In genomic region chr8:128523825-128524224, GRCm38 (mm10) we compare ENCODE assay signal across 8 mouse cellular contexts.
DNase-seq lines count a peak whose midpoint lies in the region; ATAC-seq and TF ChIP-seq lines count a peak whose summit lies in the region.
"Had no signal": no experiment of that assay in that cellular context is flagged by ENCODE, and none has a peak within 500 bp of the region (broad histone marks: within the 10 kb centered on the region; RNA-seq: fewer than 3 reads in every experiment).

No protein-coding gene starts in this region.

- WGBS in kidney, embryonic 14.5 days, result 66% methylated on average over 7 of the region's 7 CpGs

- peak; percentile 11 for DNase-seq in kidney, adult 18-20 months
- DNase-seq in CD4-positive helper T cell, adult 2 months (ENCODE audit: low read depth, low spot score), result peak; percentile 52
- DNase-seq in brain, embryonic 14.5 days (ENCODE audit: low read depth), result no peak

- no peak for TF ChIP-seq POLR2A in brain, embryonic 14.5 days (IDR thresholded peaks at IDR 0.05; ENCODE audit: borderline replicate concordance, extremely low read depth, insufficient read depth, insufficient read length, poor library complexity, severe bottlenecking)

- ATAC-seq in kidney, embryonic 14.5 days (ENCODE audit: low FRiP score, low TSS enrichment), result no peak
- ATAC-seq in megakaryocyte, adult 5-6 weeks (ENCODE audit: poor library complexity, severe bottlenecking), result peak; percentile 62
- no peak for ATAC-seq in cerebellum, adult (ENCODE audit: insufficient number of reproducible peaks, low FRiP score, low TSS enrichment)
- ATAC-seq in monocyte, adult 5-6 weeks (replicated peaks; ENCODE audit: insufficient number of reproducible peaks, low FRiP score, low TSS enrichment, poor library complexity, severe bottlenecking), result no peak

- TF ChIP-seq CTCF in brain, embryonic 14.5 days (IDR thresholded peaks at IDR 0.05; ENCODE audit: borderline replicate concordance, extremely low read depth, insufficient read depth, insufficient read length), result peak; percentile 44; the same call in 1 of the 2 replicates

- H3K4me3 ChIP-seq in kidney, embryonic 14.5 days (ENCODE audit: low read length), result no peak overlapping the region
- H3K4me3 ChIP-seq: megakaryocyte, embryonic 14.5 days had no signal

- no peaks in the 10 kb centered on the region for H3K27me3 ChIP-seq in kidney, embryonic 14.5 days (ENCODE audit: control insufficient read depth, insufficient read depth, low read length)

- no peak overlapping the region for H3K9ac ChIP-seq in kidney, embryonic 14.5 days (ENCODE audit: low read depth, low read length)

- no peaks in the 10 kb centered on the region for H3K9me3 ChIP-seq in kidney, embryonic 14.5 days (ENCODE audit: control insufficient read depth, low read length)
- H3K9me3 ChIP-seq: megakaryocyte, embryonic 14.5 days had no signal

- no peaks in the 10 kb centered on the region for H3K4me1 ChIP-seq in kidney, embryonic 14.5 days (ENCODE audit: control insufficient read depth, insufficient read depth, low read length)
- H3K4me1 ChIP-seq: megakaryocyte, embryonic 14.5 days had no signal

- no peaks in the 10 kb centered on the region for H3K36me3 ChIP-seq in kidney, embryonic 14.5 days (ENCODE audit: control insufficient read depth, insufficient read depth, low read length)

- H3K27ac ChIP-seq in kidney, embryonic 14.5 days (ENCODE audit: low read depth, low read length), result no peak overlapping the region

- no peak overlapping the region for H3K4me2 ChIP-seq in kidney, embryonic 14.5 days (replicated peaks; ENCODE audit: low read depth, low read length)
